Comparison of ENCODE assay signal across 1 mouse cellular context in the genomic region with DNA sequence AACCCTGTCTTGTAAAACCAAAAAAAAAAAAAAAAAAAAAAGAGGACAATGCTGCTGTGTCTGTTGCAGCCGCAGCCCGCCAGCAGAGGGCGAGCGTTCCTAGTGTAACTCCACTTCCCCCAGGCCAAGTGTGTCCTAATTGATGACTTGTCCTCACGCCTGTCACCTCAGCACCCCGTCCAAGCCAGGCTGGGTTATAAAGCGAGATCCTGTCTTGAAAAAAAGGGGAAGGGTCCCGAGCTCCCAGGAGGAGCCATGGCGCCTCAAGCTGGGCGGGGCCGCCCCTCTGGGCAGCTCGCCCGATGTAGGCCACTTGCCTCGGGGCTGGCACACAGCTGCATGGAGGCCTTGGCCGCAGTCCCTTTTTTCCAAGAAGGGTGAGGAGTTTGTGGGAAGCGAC.
TF ChIP-seq lines count a peak whose summit lies in the region.

No protein-coding gene starts in this region.

TF ChIP-seq in CH12.LX, 34 proteins besides CTCF, POLR2A, EP300 and RAD21:
- TF ChIP-seq ZKSCAN1 (IDR thresholded peaks at IDR 0.05; ENCODE audit: borderline replicate concordance, low read depth, low read length) (no peak), CHD1 (IDR thresholded peaks at IDR 0.05; ENCODE audit: low read depth, low read length) (no peak), USF1 (IDR thresholded peaks at IDR 0.05; ENCODE audit: low read depth, low read length) (no peak), RCOR1 (conservative IDR thresholded peaks at IDR 0.05; ENCODE audit: low read depth, low read length) (no peak), NRF1 (IDR thresholded peaks at IDR 0.05; ENCODE audit: low read depth, low read length) (no peak), MYC (IDR thresholded peaks at IDR 0.05; ENCODE audit: low read depth, low read length) (no peak), ZC3H11A (IDR thresholded peaks at IDR 0.05; ENCODE audit: low read depth, low read length) (peak; percentile 4; the same call in 1 of the 2 replicates), CHD2 (IDR thresholded peaks at IDR 0.05; ENCODE audit: low read length) (no peak), E2F4 (IDR thresholded peaks at IDR 0.05; ENCODE audit: insufficient replicate concordance, low read depth, low read length) (no peak), ETS1 (conservative IDR thresholded peaks at IDR 0.05; ENCODE audit: low read depth, low read length) (no peak), MAZ (IDR thresholded peaks at IDR 0.05; ENCODE audit: low read depth, low read length) (no peak), TCF12 (IDR thresholded peaks at IDR 0.05; ENCODE audit: low read depth, low read length) (no peak), SMC3 (IDR thresholded peaks at IDR 0.05; ENCODE audit: low read depth, low read length) (peak; percentile 85), ZNF384 (IDR thresholded peaks at IDR 0.05; ENCODE audit: low read depth, low read length) (peak; percentile 96), TBP (conservative IDR thresholded peaks at IDR 0.05; ENCODE audit: low read depth, low read length) (no peak), JUN (IDR thresholded peaks at IDR 0.05; ENCODE audit: insufficient read depth, low read depth, low read length) (no peak), MAFK (IDR thresholded peaks at IDR 0.05; ENCODE audit: insufficient replicate concordance, low read length) (no peak)
